Mouse (Mus musculus) testis, adult 10 weeks (tissue): Measurements from ENCODE around the gene Atad1. TPM values are rescaled to one million over a fixed set of nuclear protein-coding genes. Genes with fewer than 3 reads are reported as not detected.

Source experiments
- polyA plus RNA-seq: library from polyadenylated mRNA; stranded (reverse); fragments of 350-450 nt; fragmentation: Illumina TruSeq; extraction: RNeasy Lipid Tissue Mini Kit (QIAGEN cat#74804); gene quantifications from one replicate; pipeline ENCODE4 v1.2.3, GENCODE M21; 2014; ENCODE audit warnings: low read depth, low replicate concordance

The Atad1 gene
- polyA plus RNA-seq: 333 TPM

GRCm38 (mm10) chr19:32739686-32740085 lies at the start of gene Atad1:
Gene Atad1, minus strand, starts transcription at chr19:32739786.

DNA sequence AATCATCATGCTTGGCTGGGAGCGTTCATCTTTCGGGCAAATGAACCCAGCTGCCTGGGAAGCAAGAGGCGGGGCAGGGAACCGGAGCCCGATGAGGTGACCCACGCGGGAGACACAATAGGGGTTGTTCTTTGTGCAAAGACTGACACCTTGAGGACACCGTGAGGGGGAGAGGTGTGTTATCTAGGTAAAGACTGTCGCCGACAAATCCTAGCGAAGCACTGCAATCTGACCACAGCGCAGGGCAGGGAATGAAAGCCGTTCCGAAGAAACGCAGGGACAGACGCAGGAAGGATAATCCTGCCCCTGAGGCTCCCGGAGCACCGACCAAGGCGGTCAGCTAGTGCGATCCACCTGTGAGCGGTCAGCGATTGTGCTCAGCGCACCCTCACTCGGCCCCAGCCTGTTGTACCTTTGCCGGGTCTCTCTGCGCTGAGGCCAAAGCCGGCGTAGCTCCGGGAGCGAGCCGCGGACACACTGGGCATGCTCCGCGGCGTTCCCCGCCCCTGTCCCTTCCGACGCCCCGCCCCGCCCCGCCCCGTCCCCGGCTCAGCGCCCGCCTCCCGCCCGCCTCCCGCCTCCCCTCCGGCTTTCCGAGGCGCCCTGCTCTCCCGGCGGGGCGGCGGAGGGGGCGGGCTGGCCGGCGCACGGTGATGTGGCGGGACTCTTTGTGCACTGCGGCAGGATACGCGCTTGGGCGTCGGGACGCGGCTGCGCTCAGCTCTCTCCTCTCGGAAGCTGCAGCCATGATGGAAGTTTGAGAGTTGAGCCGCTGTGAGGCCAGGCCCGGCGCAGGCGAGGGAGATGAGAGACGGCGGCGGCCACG lies 17.5 kb upstream of the Atad1 start, which contains the start of gene Pten:
Gene Pten, plus strand, starts transcription at position 598 of the 826 bp plus-strand sequence.

Other genes with a start within 250 kb of the Atad1 start
- gene Papss2, start 144.0 kb downstream of the Atad1 start, polyA plus RNA-seq: 5.2 TPM
- 116 TPM for gene Pten, start 17.7 kb upstream of the Atad1 start, polyA plus RNA-seq